Mouse (Mus musculus): ENCODE measurements around the gene Cldn3. TPM values are rescaled to one million over a fixed set of nuclear protein-coding genes. Genes with fewer than 3 reads are reported as not detected.

Cldn3 gene
- polyA plus RNA-seq, 1 experiment from 2014 or later = 4.7 TPM

- Histone ChIP-seq H3K4me2 (ENCODE audit: low read depth, low read length) (no peak overlapping the region), H3K4me3 (ENCODE audit: low read depth, low read length) (no peak overlapping the region), H3K27me3 (ENCODE audit: control insufficient read depth, insufficient read depth, low read depth, low read length) (no peaks in the 10 kb centered on the region; the same call in 1 of the 2 replicates), H3K36me3 (ENCODE audit: control insufficient read depth, insufficient read depth) (no peaks in the 10 kb centered on the region), H3K9me3 (replicated peaks; ENCODE audit: control insufficient read depth, low read length) (no peaks in the 10 kb centered on the region), H3K9ac (ENCODE audit: low read depth, low read length) (no peak overlapping the region), H3K4me1 (ENCODE audit: control insufficient read depth, low read depth, low read length) (peaks cover 7% of the 10 kb centered on the region), H3K27ac (ENCODE audit: low read length) (no peak overlapping the region)
- ATAC-seq (ENCODE audit: low read depth) = no peak
- WGBS (ENCODE audit: insufficient replicate concordance) = 47% methylated on average over 43 of the region's 43 CpGs
These were observed 39.8 kb upstream of the Cldn3 start for GRCm38 (mm10) chr5:134946063-134946856.

GRCm38 (mm10) chr5:134946857-134947255 lies 39.2 kb upstream of the Cldn3 start, which contains the start of gene Cldn4:
Cldn4 (minus strand) TSS chr5:134946934.
- no peak for ATAC-seq (ENCODE audit: low read depth)
- Histone ChIP-seq H3K4me2 (ENCODE audit: low read depth, low read length) (no peak within 1 kb of the TSS), H3K27me3 (ENCODE audit: control insufficient read depth, insufficient read depth, low read depth, low read length) (no peaks in the 10 kb centered on the region; the same call in 1 of the 2 replicates), H3K27ac (ENCODE audit: low read length) (no peak within 1 kb of the TSS), H3K4me1 (ENCODE audit: control insufficient read depth, low read depth, low read length) (peaks cover 10% of the 10 kb centered on the region), H3K36me3 (ENCODE audit: control insufficient read depth, insufficient read depth) (no peaks in the 10 kb centered on the region), H3K9me3 (replicated peaks; ENCODE audit: control insufficient read depth, low read length) (no peaks in the 10 kb centered on the region), H3K9ac (ENCODE audit: low read depth, low read length) (no peak within 1 kb of the TSS), H3K4me3 (ENCODE audit: low read depth, low read length) (no peak within 1 kb of the TSS)
- 54% methylated on average over 11 of the region's 11 CpGs for WGBS (ENCODE audit: insufficient replicate concordance)

GRCm38 (mm10) chr5:134947420-134948084 lies 38.5 kb upstream of the Cldn3 start:
- Histone ChIP-seq H3K36me3 (ENCODE audit: control insufficient read depth, insufficient read depth) (no peaks in the 10 kb centered on the region), H3K4me1 (ENCODE audit: control insufficient read depth, low read depth, low read length) (peaks cover 7% of the 10 kb centered on the region), H3K27me3 (ENCODE audit: control insufficient read depth, insufficient read depth, low read depth, low read length) (no peaks in the 10 kb centered on the region; the same call in 1 of the 2 replicates), H3K9ac (ENCODE audit: low read depth, low read length) (no peak overlapping the region), H3K4me3 (ENCODE audit: low read depth, low read length) (no peak overlapping the region), H3K27ac (ENCODE audit: low read length) (no peak overlapping the region), H3K4me2 (ENCODE audit: low read depth, low read length) (no peak overlapping the region), H3K9me3 (replicated peaks; ENCODE audit: control insufficient read depth, low read length) (no peaks in the 10 kb centered on the region)
- ATAC-seq (ENCODE audit: low read depth) = no peak
- 39% methylated on average over 5 of the region's 5 CpGs for WGBS (ENCODE audit: insufficient replicate concordance)

GRCm38 (mm10) chr5:134948085-134948439 lies 38.0 kb upstream of the Cldn3 start:
- no peak overlapping the region for H3K4me2 ChIP-seq (ENCODE audit: low read depth, low read length)
- no peaks in the 10 kb centered on the region; the same call in 1 of the 2 replicates for H3K27me3 ChIP-seq (ENCODE audit: control insufficient read depth, insufficient read depth, low read depth, low read length)
- ATAC-seq (ENCODE audit: low read depth) = no peak
- peaks cover 7% of the 10 kb centered on the region for H3K4me1 ChIP-seq (ENCODE audit: control insufficient read depth, low read depth, low read length)
- 39% methylated on average over 4 of the region's 4 CpGs for WGBS (ENCODE audit: insufficient replicate concordance)
- no peaks in the 10 kb centered on the region for H3K9me3 ChIP-seq (replicated peaks; ENCODE audit: control insufficient read depth, low read length)
- H3K4me3 ChIP-seq (ENCODE audit: low read depth, low read length) = no peak overlapping the region
- no peak overlapping the region for H3K9ac ChIP-seq (ENCODE audit: low read depth, low read length)
- no peaks in the 10 kb centered on the region for H3K36me3 ChIP-seq (ENCODE audit: control insufficient read depth, insufficient read depth)
- no peak overlapping the region for H3K27ac ChIP-seq (ENCODE audit: low read length)

- H3K9me3 ChIP-seq (replicated peaks; ENCODE audit: control insufficient read depth, low read length) = no peaks in the 10 kb centered on the region
- 0 out of 2 replicates have a peak, but pooled peaks have one; percentile 41 for ATAC-seq (ENCODE audit: low read depth)
- WGBS (ENCODE audit: insufficient replicate concordance) = 11% methylated on average over 19 of the region's 19 CpGs
- no peaks in the 10 kb centered on the region; the same call in 1 of the 2 replicates for H3K27me3 ChIP-seq (ENCODE audit: control insufficient read depth, insufficient read depth, low read depth, low read length)
- H3K9ac ChIP-seq (ENCODE audit: low read depth, low read length) = no peak overlapping the region
- H3K4me3 ChIP-seq (ENCODE audit: low read depth, low read length) = no peak overlapping the region
- no peak overlapping the region for H3K4me2 ChIP-seq (ENCODE audit: low read depth, low read length)
- H3K27ac ChIP-seq (ENCODE audit: low read length) = no peak overlapping the region
- H3K4me1 ChIP-seq (ENCODE audit: control insufficient read depth, low read depth, low read length) = peaks cover 7% of the 10 kb centered on the region
- H3K36me3 ChIP-seq (ENCODE audit: control insufficient read depth, insufficient read depth) = no peaks in the 10 kb centered on the region
These were observed 34.7 kb upstream of the Cldn3 start for GRCm38 (mm10) chr5:134951053-134951884.

- WGBS (ENCODE audit: insufficient replicate concordance) = 59% methylated on average over 5 of the region's 5 CpGs
These were observed 30.5 kb upstream of the Cldn3 start for GRCm38 (mm10) chr5:134955491-134955890.

GRCm38 (mm10) chr5:134959114-134959513 lies 26.9 kb upstream of the Cldn3 start:
- peak; percentile 32; the same call in 1 of the 2 replicates for ATAC-seq (ENCODE audit: low read depth)
- H3K9me3 ChIP-seq (replicated peaks; ENCODE audit: control insufficient read depth, low read length) = no peaks in the 10 kb centered on the region
- H3K9ac ChIP-seq (ENCODE audit: low read depth, low read length) = no peak overlapping the region
- no peaks in the 10 kb centered on the region for H3K36me3 ChIP-seq (ENCODE audit: control insufficient read depth, insufficient read depth)
- H3K27me3 ChIP-seq (ENCODE audit: control insufficient read depth, insufficient read depth, low read depth, low read length) = no peaks in the 10 kb centered on the region
- 0 out of 2 replicates have a peak overlapping the region, but pooled peaks have one; percentile 14 for H3K27ac ChIP-seq (ENCODE audit: low read length)
- no peak overlapping the region for H3K4me2 ChIP-seq (ENCODE audit: low read depth, low read length)
- peaks cover 4% of the 10 kb centered on the region for H3K4me1 ChIP-seq (ENCODE audit: control insufficient read depth, low read depth, low read length)
- no peak overlapping the region for H3K4me3 ChIP-seq (ENCODE audit: low read depth, low read length)
- 63% methylated on average over 7 of the region's 7 CpGs for WGBS (ENCODE audit: insufficient replicate concordance)

More at GRCm38 (mm10) chr5:134955491-134955890, 30.5 kb upstream of the Cldn3 start:
- no peak for ATAC-seq (ENCODE audit: low read depth)
- no peak overlapping the region for H3K4me2 ChIP-seq (ENCODE audit: low read depth, low read length)
- H3K36me3 ChIP-seq (ENCODE audit: control insufficient read depth, insufficient read depth) = no peaks in the 10 kb centered on the region
- H3K9ac ChIP-seq (ENCODE audit: low read depth, low read length) = no peak overlapping the region
- no peaks in the 10 kb centered on the region for H3K9me3 ChIP-seq (replicated peaks; ENCODE audit: control insufficient read depth, low read length)
- H3K27ac ChIP-seq (ENCODE audit: low read length) = no peak overlapping the region
- no peaks in the 10 kb centered on the region; the same call in 1 of the 2 replicates for H3K27me3 ChIP-seq (ENCODE audit: control insufficient read depth, insufficient read depth, low read depth, low read length)
- no peak overlapping the region for H3K4me3 ChIP-seq (ENCODE audit: low read depth, low read length)
- H3K4me1 ChIP-seq (ENCODE audit: control insufficient read depth, low read depth, low read length) = peaks cover 11% of the 10 kb centered on the region

- H3K4me2 ChIP-seq (ENCODE audit: low read depth, low read length) = no peak overlapping the region
- ATAC-seq (ENCODE audit: low read depth) = no peak
- no peak overlapping the region for H3K9ac ChIP-seq (ENCODE audit: low read depth, low read length)
- WGBS (ENCODE audit: insufficient replicate concordance) = 59% methylated on average over 2 of the region's 2 CpGs
- no peak overlapping the region for H3K4me3 ChIP-seq (ENCODE audit: low read depth, low read length)
- H3K4me1 ChIP-seq (ENCODE audit: control insufficient read depth, low read depth, low read length) = peaks cover 4% of the 10 kb centered on the region
- no peaks in the 10 kb centered on the region for H3K27me3 ChIP-seq (ENCODE audit: control insufficient read depth, insufficient read depth, low read depth, low read length)
- no peaks in the 10 kb centered on the region for H3K36me3 ChIP-seq (ENCODE audit: control insufficient read depth, insufficient read depth)
- H3K9me3 ChIP-seq (replicated peaks; ENCODE audit: control insufficient read depth, low read length) = no peaks in the 10 kb centered on the region
- no peak overlapping the region for H3K27ac ChIP-seq (ENCODE audit: low read length)
These were observed 25.6 kb upstream of the Cldn3 start for GRCm38 (mm10) chr5:134960430-134960829.
